Mouse (Mus musculus): ENCODE measurements around the gene Ccdc174. TPM values are rescaled to one million over a fixed set of nuclear protein-coding genes. Genes with fewer than 3 reads are reported as not detected.
"Not testable (repeated sequence)": the region's sequence is repeated elsewhere in the genome, so short reads cannot be mapped to it uniquely, and the experiment has no call there.

Gene Ccdc174
- polyA plus RNA-seq, 1 experiment, result 20.5 TPM

DNA sequence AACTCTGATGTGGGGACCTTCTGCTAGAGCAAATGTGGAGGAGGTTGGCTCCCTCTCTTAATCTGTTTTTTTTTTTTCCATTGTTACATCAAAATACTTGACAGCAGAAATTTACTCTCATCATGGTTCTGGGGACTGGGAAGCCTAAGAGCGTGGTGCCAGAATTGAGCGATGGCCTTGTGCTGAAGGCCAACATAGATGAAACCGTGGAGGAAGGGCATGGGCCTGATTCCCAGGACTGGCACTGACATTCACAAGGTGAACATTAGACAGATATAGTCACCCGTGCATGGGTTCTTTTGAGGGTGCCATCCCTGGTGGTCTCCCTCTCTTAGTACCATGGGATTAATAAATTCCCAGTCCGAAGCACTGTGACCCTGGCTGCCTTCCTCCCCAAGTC lies 9.8 kb upstream of the Ccdc174 start:
- DNase-seq (ENCODE audit: low read depth), result no peak
- TF ChIP-seq CTCF (IDR thresholded peaks at IDR 0.05; ENCODE audit: borderline replicate concordance, extremely low read depth, insufficient read depth, insufficient read length) (no peak), POLR2A (IDR thresholded peaks at IDR 0.05; ENCODE audit: borderline replicate concordance, extremely low read depth, insufficient read depth, insufficient read length, poor library complexity, severe bottlenecking) (no peak)

DNA sequence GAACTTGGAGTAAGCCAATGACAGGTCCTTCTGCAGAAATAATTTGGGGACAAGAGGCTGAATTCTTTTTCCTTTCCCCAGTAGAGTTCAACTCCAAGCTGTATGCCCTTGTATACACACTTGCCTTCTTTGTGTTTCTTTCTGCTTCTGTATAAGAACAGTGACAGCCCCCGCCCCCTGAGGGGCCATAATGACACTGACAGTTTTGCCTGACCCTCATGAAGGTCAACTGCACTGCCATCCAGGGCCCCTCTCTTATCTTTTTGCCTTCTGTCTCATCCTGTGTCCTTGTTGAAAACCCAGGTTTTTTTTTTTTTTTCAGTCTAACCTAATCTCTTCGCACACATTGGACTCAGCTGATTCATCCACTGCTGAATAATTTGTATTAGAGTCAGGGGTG lies 5.1 kb upstream of the Ccdc174 start:
- no peak for DNase-seq (ENCODE audit: low read depth)
- TF ChIP-seq POLR2A (IDR thresholded peaks at IDR 0.05; ENCODE audit: borderline replicate concordance, extremely low read depth, insufficient read depth, insufficient read length, poor library complexity, severe bottlenecking) (no peak), CTCF (IDR thresholded peaks at IDR 0.05; ENCODE audit: borderline replicate concordance, extremely low read depth, insufficient read depth, insufficient read length) (no peak)

DNA sequence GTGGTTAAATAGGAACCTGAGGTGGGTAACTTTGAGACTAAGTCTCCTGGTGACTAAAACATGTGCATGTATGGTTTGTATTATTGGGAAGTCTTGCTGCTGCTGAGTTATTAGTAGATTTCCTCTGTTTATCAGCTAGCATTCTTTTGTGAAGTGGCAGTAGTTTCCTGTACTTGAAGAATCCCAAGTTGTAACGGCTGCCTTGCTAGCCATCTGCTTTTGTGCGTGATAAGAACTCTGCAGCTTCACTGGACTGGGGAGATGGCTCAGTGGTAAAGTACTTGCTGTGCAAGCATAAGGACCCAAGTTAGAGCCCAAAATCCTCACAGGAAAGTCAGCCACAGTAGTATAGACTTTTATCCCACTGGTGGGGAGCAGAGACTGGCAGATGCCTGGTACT lies 6.0 kb downstream of the Ccdc174 start:
- TF ChIP-seq POLR2A (IDR thresholded peaks at IDR 0.05; ENCODE audit: borderline replicate concordance, extremely low read depth, insufficient read depth, insufficient read length, poor library complexity, severe bottlenecking) (no peak), CTCF (IDR thresholded peaks at IDR 0.05; ENCODE audit: borderline replicate concordance, extremely low read depth, insufficient read depth, insufficient read length) (no peak)

DNA sequence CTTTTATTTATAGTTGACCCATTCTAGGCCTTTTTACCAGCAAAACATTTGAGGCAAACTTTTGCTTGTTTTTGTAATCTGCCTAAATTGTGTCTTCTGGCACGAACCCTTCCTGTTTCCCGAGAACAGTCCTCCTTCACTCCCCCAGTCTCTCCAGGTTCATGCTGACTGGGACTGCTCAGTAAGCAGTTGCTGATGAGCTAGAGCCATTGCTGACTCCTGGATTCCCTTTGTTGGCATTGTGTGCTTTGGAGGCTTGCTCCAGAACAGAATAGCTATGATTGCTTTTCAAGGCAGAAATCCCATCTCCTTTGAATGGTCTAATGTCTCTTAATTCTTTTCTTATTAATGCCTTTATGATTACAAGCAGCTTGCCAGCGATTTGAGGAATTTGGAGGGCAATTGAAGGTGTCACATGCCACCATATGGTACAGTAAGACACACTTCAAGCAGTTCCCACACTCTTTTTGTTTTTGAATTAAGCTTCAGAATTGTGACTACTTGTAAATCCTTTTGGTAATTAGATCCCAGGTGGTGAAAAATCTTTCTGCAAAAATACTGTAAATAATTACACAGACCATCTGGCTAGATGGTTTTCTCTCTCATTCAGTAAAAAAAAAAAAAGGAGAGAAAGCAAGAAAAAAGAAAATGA lies 11.5 kb downstream of the Ccdc174 start:
- peak; percentile 81 for DNase-seq (ENCODE audit: low read depth)
- TF ChIP-seq POLR2A (IDR thresholded peaks at IDR 0.05; ENCODE audit: borderline replicate concordance, extremely low read depth, insufficient read depth, insufficient read length, poor library complexity, severe bottlenecking) (no peak), CTCF (IDR thresholded peaks at IDR 0.05; ENCODE audit: borderline replicate concordance, extremely low read depth, insufficient read depth, insufficient read length) (no peak)

More for the DNA sequence above, 6.0 kb downstream of the Ccdc174 start:
- no peak for DNase-seq (ENCODE audit: low read depth)

DNA sequence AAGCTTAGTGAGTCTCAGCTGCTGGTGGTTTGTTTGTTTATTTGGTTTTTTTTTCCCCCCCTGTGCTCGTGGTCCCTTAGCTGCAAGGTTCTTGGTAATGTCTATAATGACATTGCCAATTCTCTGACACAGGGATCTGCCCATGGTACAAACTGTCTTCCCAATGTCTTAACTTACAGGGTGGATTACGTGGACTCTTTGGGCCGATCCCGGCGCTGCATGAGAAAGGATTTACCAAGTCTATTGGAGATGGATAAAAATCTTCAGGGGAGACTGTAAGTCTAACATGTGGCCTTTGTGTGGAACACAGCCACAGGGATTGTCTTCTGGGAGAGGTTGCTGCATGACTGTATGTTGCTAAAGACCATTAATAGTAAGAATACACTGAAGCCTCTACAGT lies 12.8 kb downstream of the Ccdc174 start:
- DNase-seq (ENCODE audit: low read depth), result no peak
- TF ChIP-seq POLR2A (IDR thresholded peaks at IDR 0.05; ENCODE audit: borderline replicate concordance, extremely low read depth, insufficient read depth, insufficient read length, poor library complexity, severe bottlenecking) (no peak), CTCF (IDR thresholded peaks at IDR 0.05; ENCODE audit: borderline replicate concordance, extremely low read depth, insufficient read depth, insufficient read length) (no peak)

DNA sequence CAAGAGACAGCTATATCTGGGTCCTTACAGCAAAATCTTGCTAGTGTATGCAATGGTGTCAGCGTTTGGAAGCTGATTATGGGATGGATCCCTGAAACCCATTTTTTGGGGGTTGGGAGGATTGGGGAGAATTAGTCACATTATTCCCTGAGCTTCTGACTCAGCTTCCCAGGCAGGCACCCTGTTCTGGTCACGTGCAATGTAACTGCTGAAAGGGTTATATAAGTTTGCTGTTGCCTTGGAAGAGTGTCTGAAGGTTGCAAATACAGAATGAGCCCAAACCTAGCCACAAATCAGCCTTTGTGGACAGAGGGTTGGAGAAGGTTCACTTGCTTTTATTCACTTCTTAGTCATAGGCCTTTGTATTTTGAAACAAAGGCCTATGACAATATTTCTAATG lies 13.9 kb downstream of the Ccdc174 start:
- DNase-seq (ENCODE audit: low read depth), result no peak
- TF ChIP-seq CTCF (IDR thresholded peaks at IDR 0.05; ENCODE audit: borderline replicate concordance, extremely low read depth, insufficient read depth, insufficient read length) (no peak), POLR2A (IDR thresholded peaks at IDR 0.05; ENCODE audit: borderline replicate concordance, extremely low read depth, insufficient read depth, insufficient read length, poor library complexity, severe bottlenecking) (no peak)

DNA sequence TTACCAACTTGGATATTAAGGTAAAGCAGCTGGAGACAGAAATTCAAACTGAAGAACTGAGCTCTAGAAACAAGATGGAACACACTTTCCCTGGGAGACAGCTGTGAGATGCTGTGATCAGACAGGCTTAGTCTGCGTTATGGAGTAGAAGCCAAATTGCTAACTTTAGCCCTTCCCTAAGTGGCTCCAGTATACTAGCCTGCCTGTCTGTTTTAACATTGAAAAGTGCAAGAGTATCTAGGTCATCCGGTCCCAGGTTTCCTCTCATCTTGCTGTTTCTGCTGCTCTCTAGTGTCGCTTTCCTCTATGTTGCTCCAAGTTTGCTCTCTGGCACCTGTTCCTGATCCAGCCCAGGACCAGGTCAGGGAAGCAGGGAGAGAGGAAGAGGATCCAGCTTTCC lies 18.9 kb downstream of the Ccdc174 start:
- no peak for DNase-seq (ENCODE audit: low read depth)
- TF ChIP-seq CTCF (IDR thresholded peaks at IDR 0.05; ENCODE audit: borderline replicate concordance, extremely low read depth, insufficient read depth, insufficient read length) (no peak), POLR2A (IDR thresholded peaks at IDR 0.05; ENCODE audit: borderline replicate concordance, extremely low read depth, insufficient read depth, insufficient read length, poor library complexity, severe bottlenecking) (no peak)

DNA sequence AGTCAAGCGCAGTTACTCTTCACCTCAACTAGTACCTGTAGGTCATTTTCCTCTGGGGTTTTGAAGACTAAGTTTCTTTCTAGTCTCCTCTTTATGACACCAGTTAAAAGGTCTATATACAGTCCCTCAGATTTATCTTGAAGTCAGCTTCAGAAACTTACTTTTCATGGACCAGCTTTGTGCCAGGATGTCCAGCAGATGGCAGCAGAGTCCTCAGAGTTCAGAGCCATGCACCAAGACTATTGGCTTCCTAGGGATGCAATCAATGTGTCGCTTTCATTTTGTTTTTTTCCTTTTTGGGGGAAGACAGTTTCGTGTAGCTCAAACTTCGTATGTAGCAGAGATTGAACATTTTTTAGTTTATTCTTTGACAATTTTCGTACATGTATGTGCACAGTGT lies 23.7 kb downstream of the Ccdc174 start:
- DNase-seq (ENCODE audit: low read depth), result peak; percentile 92
- TF ChIP-seq POLR2A (IDR thresholded peaks at IDR 0.05; ENCODE audit: borderline replicate concordance, extremely low read depth, insufficient read depth, insufficient read length, poor library complexity, severe bottlenecking) (no peak), CTCF (IDR thresholded peaks at IDR 0.05; ENCODE audit: borderline replicate concordance, extremely low read depth, insufficient read depth, insufficient read length) (peak; percentile 89)

DNA sequence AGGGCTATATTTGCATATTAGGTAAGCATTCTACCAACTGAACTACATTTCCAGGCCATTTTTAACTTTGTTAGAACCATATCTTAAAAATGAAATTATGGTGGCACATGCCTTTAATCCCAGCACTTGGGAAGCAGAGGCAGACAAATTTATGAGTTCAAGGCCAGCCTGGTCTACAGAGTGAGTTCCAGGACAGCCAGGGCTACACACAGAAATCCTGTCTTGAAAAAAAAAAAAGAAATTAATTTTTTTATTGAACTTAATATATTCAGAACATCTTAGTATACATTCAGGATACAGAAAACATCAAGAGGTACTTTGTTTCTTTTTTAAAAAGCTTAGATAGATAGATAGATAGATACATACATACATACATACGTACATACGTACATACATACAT lies 24.7 kb downstream of the Ccdc174 start, which contains the start of gene 4930590J08Rik:
Gene 4930590J08Rik (plus strand): TSS at position 301 of the 400 bp plus-strand sequence.
- DNase-seq (ENCODE audit: low read depth), result not testable (repeated sequence)

DNA sequence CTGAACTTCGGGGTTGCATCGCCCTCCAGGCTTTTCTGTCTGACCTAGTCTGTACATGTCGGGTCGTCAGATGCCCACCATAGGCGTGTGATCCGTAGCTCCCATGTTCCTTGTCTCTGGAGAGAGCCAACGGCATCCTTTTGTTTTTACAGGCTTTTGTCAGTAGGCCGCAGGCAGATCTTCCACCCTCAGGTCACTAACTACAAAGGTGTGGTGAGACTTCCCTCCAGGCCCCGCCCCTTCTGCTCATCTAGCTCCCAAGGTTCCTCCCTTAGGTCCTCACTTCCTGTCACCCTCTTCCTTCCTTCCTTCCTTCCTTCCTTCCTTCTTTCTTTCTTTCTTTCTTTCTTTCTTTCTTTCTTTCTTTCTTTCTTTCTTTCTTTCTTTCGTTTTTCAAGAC lies 36.2 kb downstream of the Ccdc174 start:
- TF ChIP-seq CTCF (IDR thresholded peaks at IDR 0.05; ENCODE audit: borderline replicate concordance, extremely low read depth, insufficient read depth, insufficient read length) (no peak), POLR2A (IDR thresholded peaks at IDR 0.05; ENCODE audit: borderline replicate concordance, extremely low read depth, insufficient read depth, insufficient read length, poor library complexity, severe bottlenecking) (no peak)
- no peak for DNase-seq (ENCODE audit: low read depth)

DNA sequence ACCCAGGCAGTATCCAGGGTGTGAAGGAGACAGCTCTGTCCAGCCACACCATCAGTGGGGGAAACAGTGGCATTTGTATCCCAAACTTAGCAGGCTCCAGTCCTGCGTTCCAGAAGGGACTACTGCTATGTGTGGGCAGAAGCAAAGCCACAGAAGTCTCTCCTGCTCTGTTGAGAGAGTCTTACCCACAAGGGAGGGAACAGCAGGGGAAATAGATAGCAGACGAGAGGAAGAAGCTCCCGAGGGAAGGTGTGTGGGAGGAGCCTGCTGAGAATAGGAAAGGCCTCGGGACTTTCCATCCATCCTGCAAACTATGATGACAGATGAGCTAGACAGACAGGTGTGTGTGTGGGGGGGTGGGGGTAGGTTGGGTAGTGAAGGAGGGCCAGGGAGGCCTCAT lies 39.4 kb downstream of the Ccdc174 start:
- no peak for TF ChIP-seq CTCF (IDR thresholded peaks at IDR 0.05; ENCODE audit: borderline replicate concordance, extremely low read depth, insufficient read depth, insufficient read length)
- no peak for TF ChIP-seq POLR2A (IDR thresholded peaks at IDR 0.05; ENCODE audit: borderline replicate concordance, extremely low read depth, insufficient read depth, insufficient read length, poor library complexity, severe bottlenecking)
- DNase-seq (ENCODE audit: low read depth), result no peak

DNA sequence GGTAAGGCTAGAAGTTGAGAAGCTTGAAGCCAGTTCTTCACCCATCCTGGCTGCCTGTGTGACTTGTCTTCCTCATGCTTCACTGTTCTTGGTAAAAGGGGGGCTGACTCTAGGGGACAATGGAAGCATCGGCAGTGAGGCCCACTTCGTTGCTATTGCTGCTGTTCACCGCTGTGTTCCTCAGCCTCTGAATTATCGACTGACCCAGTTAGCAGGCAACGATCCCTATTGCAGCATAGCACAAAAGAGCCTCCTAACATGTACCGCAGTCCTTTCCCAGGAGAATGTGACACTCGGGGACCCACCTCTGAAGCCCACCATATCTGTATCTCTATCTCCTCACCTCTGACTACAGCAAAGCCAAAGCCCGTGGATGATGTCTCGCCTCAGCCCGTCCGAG lies 39.9 kb downstream of the Ccdc174 start:
- no peak for TF ChIP-seq POLR2A (IDR thresholded peaks at IDR 0.05; ENCODE audit: borderline replicate concordance, extremely low read depth, insufficient read depth, insufficient read length, poor library complexity, severe bottlenecking)
- no peak for TF ChIP-seq CTCF (IDR thresholded peaks at IDR 0.05; ENCODE audit: borderline replicate concordance, extremely low read depth, insufficient read depth, insufficient read length)

More for the DNA sequence above, 39.9 kb downstream of the Ccdc174 start:
- DNase-seq (ENCODE audit: low read depth), result no peak
